Mouse (Mus musculus): Measurements from ENCODE around the gene Ppm1m. TPM values are rescaled to one million over a fixed set of nuclear protein-coding genes. Genes with fewer than 3 reads are reported as not detected.

Gene Ppm1m
- 40.6 TPM for total RNA-seq (2023)

GRCm38 (mm10) chr9:106199535-106200272 lies at the start of gene Ppm1m:
Gene Ppm1m (minus strand): TSS chr9:106199746.

GRCm38 (mm10) chr9:106222261-106222851 lies 22.8 kb upstream of the Ppm1m start, which contains the start of gene Tlr9:
Gene Tlr9 (plus strand): TSS chr9:106222598.

GRCm38 (mm10) chr9:106202819-106203636 lies 3.5 kb upstream of the Ppm1m start, which contains the start of gene Twf2:
Gene Twf2 (plus strand): TSS chr9:106203108.

GRCm38 (mm10) chr9:106170556-106171345 lies 28.8 kb downstream of the Ppm1m start, which contains the start of gene Wdr82:
Gene Wdr82 (plus strand): TSS chr9:106170928.

GRCm38 (mm10) chr9:106158037-106158491 lies 41.5 kb downstream of the Ppm1m start, which contains the start of gene Glyctk:
Gene Glyctk (minus strand): TSS chr9:106158138.

Other genes starting within 250 kb of the Ppm1m start
- gene Col6a5, start 239.1 kb downstream of the Ppm1m start, total RNA-seq (2023), result not detected
- not detected for gene Col6a4, start 103.0 kb downstream of the Ppm1m start, total RNA-seq (2023)
- 6.5 TPM for gene Glyctk, start 41.6 kb downstream of the Ppm1m start, total RNA-seq (2023)
- gene Wdr82, start 28.8 kb downstream of the Ppm1m start, total RNA-seq (2023), result 122 TPM
- gene Twf2, start 3.4 kb upstream of the Ppm1m start, total RNA-seq (2023), result 121 TPM
- gene Tlr9, start 22.9 kb upstream of the Ppm1m start, total RNA-seq (2023), result 11.5 TPM
- gene Alas1, start 48.9 kb upstream of the Ppm1m start, total RNA-seq (2023), result 44.3 TPM
- gene Poc1a, start 81.3 kb upstream of the Ppm1m start, total RNA-seq (2023), result 3.0 TPM
- 28.0 TPM for gene Dusp7, start 168.9 kb upstream of the Ppm1m start, total RNA-seq (2023)
- 867 TPM for gene Rpl29, start 229.7 kb upstream of the Ppm1m start, total RNA-seq (2023)
- gene Acy1, start 238.6 kb upstream of the Ppm1m start, total RNA-seq (2023), result 12.5 TPM
- 2.5 TPM for gene Abhd14b, start 247.7 kb upstream of the Ppm1m start, total RNA-seq (2023)
- 12.2 TPM for gene Abhd14a, start 247.9 kb upstream of the Ppm1m start, total RNA-seq (2023)